Mouse (Mus musculus): ENCODE data around the gene Ssh2. TPM values are rescaled to one million over a fixed set of nuclear protein-coding genes. Genes with fewer than 3 reads are reported as not detected.
"Not testable (repeated sequence)": the region's sequence is repeated elsewhere in the genome, so short reads cannot be mapped to it uniquely, and the experiment has no call there.

Gene Ssh2
- polyA plus RNA-seq, 1 experiment from 2014 or later: 9.2 TPM

GRCm38 (mm10) chr11:77240466-77241246, 24.6 kb downstream of the Ssh2 start:
- Histone ChIP-seq H3K4me3 (no peak overlapping the region), H3K36me3 (replicated peaks) (no peaks in the 10 kb centered on the region), H3K27me3 (replicated peaks; ENCODE audit: low read depth, poor library complexity, severe bottlenecking) (no peaks in the 10 kb centered on the region), H3K4me1 (peaks cover 3% of the 10 kb centered on the region; the same call in 1 of the 2 replicates), H3K9me3 (no peaks in the 10 kb centered on the region), H3K27ac (replicated peaks) (no peak overlapping the region)
- DNase-seq (ENCODE audit: low spot score): no peak
- 84% methylated on average over 7 of the region's 7 CpGs for WGBS

GRCm38 (mm10) chr11:77242912-77243311, 26.8 kb downstream of the Ssh2 start:
- no peaks in the 10 kb centered on the region for H3K36me3 ChIP-seq (replicated peaks)
- 43% methylated on average over 2 of the region's 2 CpGs for WGBS
- H3K27ac ChIP-seq (replicated peaks): no peak overlapping the region
- H3K27me3 ChIP-seq (replicated peaks; ENCODE audit: low read depth, poor library complexity, severe bottlenecking): no peaks in the 10 kb centered on the region
- no peak overlapping the region for H3K4me3 ChIP-seq
- H3K9me3 ChIP-seq: no peaks in the 10 kb centered on the region
- peaks cover 3% of the 10 kb centered on the region; the same call in 1 of the 2 replicates for H3K4me1 ChIP-seq
- no peak for DNase-seq (ENCODE audit: low spot score)

- Histone ChIP-seq H3K9me3 (no peaks in the 10 kb centered on the region), H3K36me3 (replicated peaks) (no peaks in the 10 kb centered on the region), H3K4me3 (no peak overlapping the region), H3K4me1 (no peaks in the 10 kb centered on the region), H3K27me3 (replicated peaks; ENCODE audit: low read depth, poor library complexity, severe bottlenecking) (no peaks in the 10 kb centered on the region), H3K27ac (replicated peaks) (no peak overlapping the region)
- WGBS: 80% methylated on average over 2 of the region's 2 CpGs
- DNase-seq (ENCODE audit: low spot score): no peak
Observed at GRCm38 (mm10) chr11:77252826-77253225, 36.7 kb downstream of the Ssh2 start.

- no peak for DNase-seq (ENCODE audit: low spot score)
- no peak overlapping the region for H3K4me3 ChIP-seq
- H3K27me3 ChIP-seq (replicated peaks; ENCODE audit: low read depth, poor library complexity, severe bottlenecking): no peaks in the 10 kb centered on the region
- no peaks in the 10 kb centered on the region for H3K36me3 ChIP-seq (replicated peaks)
- H3K9me3 ChIP-seq: no peaks in the 10 kb centered on the region
- no peak overlapping the region for H3K27ac ChIP-seq (replicated peaks)
- WGBS: 37% methylated on average over 2 of the region's 2 CpGs
- H3K4me1 ChIP-seq: peaks cover 8% of the 10 kb centered on the region; the same call in 1 of the 2 replicates
Observed at GRCm38 (mm10) chr11:77259441-77259840, 43.4 kb downstream of the Ssh2 start.

GRCm38 (mm10) chr11:77267401-77267800, 51.3 kb downstream of the Ssh2 start:
- Histone ChIP-seq H3K4me1 (no peaks in the 10 kb centered on the region), H3K27ac (replicated peaks) (no peak overlapping the region), H3K9me3 (no peaks in the 10 kb centered on the region), H3K36me3 (replicated peaks) (no peaks in the 10 kb centered on the region), H3K4me3 (no peak overlapping the region), H3K27me3 (replicated peaks; ENCODE audit: low read depth, poor library complexity, severe bottlenecking) (no peaks in the 10 kb centered on the region)
- 76% methylated on average over 2 of the region's 2 CpGs for WGBS
- no peak for DNase-seq (ENCODE audit: low spot score)

GRCm38 (mm10) chr11:77276000-77276399, 59.9 kb downstream of the Ssh2 start:
- Histone ChIP-seq H3K36me3 (replicated peaks) (no peaks in the 10 kb centered on the region), H3K27ac (replicated peaks) (no peak overlapping the region), H3K9me3 (no peaks in the 10 kb centered on the region), H3K4me3 (no peak overlapping the region), H3K27me3 (replicated peaks; ENCODE audit: low read depth, poor library complexity, severe bottlenecking) (no peaks in the 10 kb centered on the region), H3K4me1 (peaks cover 6% of the 10 kb centered on the region; the same call in 1 of the 2 replicates)
- DNase-seq (ENCODE audit: low spot score): no peak
- 88% methylated on average over 2 of the region's 2 CpGs for WGBS

- H3K27ac ChIP-seq (replicated peaks); H3K4me1 ChIP-seq; H3K9me3 ChIP-seq; DNase-seq (ENCODE audit: low spot score); H3K36me3 ChIP-seq (replicated peaks); H3K4me3 ChIP-seq; H3K27me3 ChIP-seq (replicated peaks; ENCODE audit: low read depth, poor library complexity, severe bottlenecking): not testable (repeated sequence)
- 89% methylated on average over 1 of the region's 1 CpGs for WGBS
Observed at GRCm38 (mm10) chr11:77278538-77278937, 62.5 kb downstream of the Ssh2 start.

GRCm38 (mm10) chr11:77280219-77280618, 64.1 kb downstream of the Ssh2 start:
- Histone ChIP-seq H3K36me3 (replicated peaks) (no peaks in the 10 kb centered on the region), H3K27ac (replicated peaks) (no peak overlapping the region), H3K27me3 (replicated peaks; ENCODE audit: low read depth, poor library complexity, severe bottlenecking) (no peaks in the 10 kb centered on the region), H3K4me1 (peaks cover 6% of the 10 kb centered on the region; the same call in 1 of the 2 replicates), H3K9me3 (no peaks in the 10 kb centered on the region), H3K4me3 (no peak overlapping the region)
- 87% methylated on average over 1 of the region's 1 CpGs for WGBS
- DNase-seq (ENCODE audit: low spot score): no peak

GRCm38 (mm10) chr11:77291447-77291846, 75.4 kb downstream of the Ssh2 start:
- H3K27ac ChIP-seq (replicated peaks): no peak overlapping the region
- no peaks in the 10 kb centered on the region for H3K27me3 ChIP-seq (replicated peaks; ENCODE audit: low read depth, poor library complexity, severe bottlenecking)
- no peak for DNase-seq (ENCODE audit: low spot score)
- 0 out of 2 replicates have a peak, but pooled peaks cover 2% of the 10 kb centered on the region for H3K4me1 ChIP-seq
- H3K9me3 ChIP-seq: no peaks in the 10 kb centered on the region
- no peak overlapping the region for H3K4me3 ChIP-seq
- 0 out of 2 replicates have a peak, but pooled peaks cover 2% of the 10 kb centered on the region for H3K36me3 ChIP-seq (replicated peaks)
- WGBS: 78% methylated on average over 4 of the region's 4 CpGs

- H3K4me3 ChIP-seq; H3K36me3 ChIP-seq (replicated peaks); H3K9me3 ChIP-seq; H3K27ac ChIP-seq (replicated peaks); DNase-seq (ENCODE audit: low spot score); H3K27me3 ChIP-seq (replicated peaks; ENCODE audit: low read depth, poor library complexity, severe bottlenecking): not testable (repeated sequence)
- H3K4me1 ChIP-seq: peaks cover 22% of the 10 kb centered on the region
- 94% methylated on average over 11 of the region's 11 CpGs for WGBS
Observed at GRCm38 (mm10) chr11:77293673-77294072, 77.6 kb downstream of the Ssh2 start.

- H3K4me1 ChIP-seq: peaks cover 25% of the 10 kb centered on the region
- no peak overlapping the region for H3K27ac ChIP-seq (replicated peaks)
- H3K9me3 ChIP-seq: no peaks in the 10 kb centered on the region
- no peak overlapping the region for H3K4me3 ChIP-seq
- 66% methylated on average over 1 of the region's 1 CpGs for WGBS
- no peaks in the 10 kb centered on the region for H3K27me3 ChIP-seq (replicated peaks; ENCODE audit: low read depth, poor library complexity, severe bottlenecking)
- 0 out of 2 replicates have a peak, but pooled peaks cover 2% of the 10 kb centered on the region for H3K36me3 ChIP-seq (replicated peaks)
- DNase-seq (ENCODE audit: low spot score): peak; percentile 25
Observed at GRCm38 (mm10) chr11:77297246-77297645, 81.2 kb downstream of the Ssh2 start.

GRCm38 (mm10) chr11:77307205-77307604, 91.1 kb downstream of the Ssh2 start:
- H3K36me3 ChIP-seq (replicated peaks): peaks cover 3% of the 10 kb centered on the region; the same call in 1 of the 2 replicates
- no peaks in the 10 kb centered on the region for H3K9me3 ChIP-seq
- no peaks in the 10 kb centered on the region for H3K27me3 ChIP-seq (replicated peaks; ENCODE audit: low read depth, poor library complexity, severe bottlenecking)
- no peaks in the 10 kb centered on the region for H3K4me1 ChIP-seq
- no peak overlapping the region for H3K4me3 ChIP-seq
- no peak for DNase-seq (ENCODE audit: low spot score)
- no peak overlapping the region for H3K27ac ChIP-seq (replicated peaks)
- 88% methylated on average over 3 of the region's 3 CpGs for WGBS

GRCm38 (mm10) chr11:77308533-77308932, 92.4 kb downstream of the Ssh2 start:
- Histone ChIP-seq H3K27ac (replicated peaks) (no peak overlapping the region), H3K4me3 (no peak overlapping the region), H3K4me1 (no peaks in the 10 kb centered on the region), H3K9me3 (no peaks in the 10 kb centered on the region), H3K27me3 (replicated peaks; ENCODE audit: low read depth, poor library complexity, severe bottlenecking) (no peaks in the 10 kb centered on the region), H3K36me3 (replicated peaks) (peaks cover 3% of the 10 kb centered on the region; the same call in 1 of the 2 replicates)
- peak; percentile 15 for DNase-seq (ENCODE audit: low spot score)
- WGBS: 4% methylated on average over 1 of the region's 1 CpGs

All from embryonic facial prominence, embryonic 10.5 days (tissue).